Mouse (Mus musculus): ENCODE measurements at regions not wholly inside any gene's neighbourhood (a gene's known extent, or its start where the extent isn't known, plus 50 kb on each side); places are given as distances from the start of the nearest gene placed in this dataset.

DNA sequence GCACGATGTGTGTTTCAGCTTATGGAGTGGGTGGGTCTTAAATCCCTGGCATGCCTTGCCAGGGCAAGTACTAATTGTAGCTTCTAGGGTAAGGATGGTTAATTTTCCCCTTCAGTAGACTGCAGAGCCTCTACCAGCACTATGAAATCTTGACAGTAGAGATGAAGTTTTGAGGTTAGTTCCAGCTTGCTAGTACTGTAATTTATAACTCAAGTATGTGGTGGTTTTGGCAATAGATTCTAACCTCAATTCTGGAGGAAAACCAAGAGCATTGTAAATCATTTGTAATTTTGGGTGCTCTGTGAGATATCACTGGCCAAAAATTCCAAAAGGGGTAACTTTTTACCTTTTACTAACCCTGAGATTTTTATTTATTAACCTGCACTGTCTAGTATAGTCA lies 164.3 kb upstream of the Ednrb start:
- DNase-seq (ENCODE audit: low spot score in 2 of 2), result no peak

DNA sequence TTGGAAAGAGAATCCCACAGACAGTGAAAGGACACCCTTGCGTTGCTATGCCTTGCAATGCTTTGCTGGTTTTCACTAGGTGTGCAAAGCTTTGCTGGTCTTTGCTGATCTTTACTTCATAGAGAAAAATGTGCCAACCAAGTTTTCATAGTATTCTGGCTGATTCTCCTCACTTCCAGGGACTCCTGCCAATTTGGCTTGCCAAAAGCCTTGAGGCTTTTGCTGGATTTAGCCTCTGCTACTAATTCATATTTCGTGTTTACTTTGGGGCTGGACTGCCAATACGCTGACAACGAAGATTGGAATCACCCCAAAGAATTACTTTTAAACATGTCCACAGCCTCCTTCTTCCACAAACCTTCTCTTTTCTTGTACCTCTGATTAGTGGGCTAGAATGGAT lies 162.2 kb upstream of the Ednrb start:
- no peak for DNase-seq (ENCODE audit: low spot score in 2 of 2)

DNA sequence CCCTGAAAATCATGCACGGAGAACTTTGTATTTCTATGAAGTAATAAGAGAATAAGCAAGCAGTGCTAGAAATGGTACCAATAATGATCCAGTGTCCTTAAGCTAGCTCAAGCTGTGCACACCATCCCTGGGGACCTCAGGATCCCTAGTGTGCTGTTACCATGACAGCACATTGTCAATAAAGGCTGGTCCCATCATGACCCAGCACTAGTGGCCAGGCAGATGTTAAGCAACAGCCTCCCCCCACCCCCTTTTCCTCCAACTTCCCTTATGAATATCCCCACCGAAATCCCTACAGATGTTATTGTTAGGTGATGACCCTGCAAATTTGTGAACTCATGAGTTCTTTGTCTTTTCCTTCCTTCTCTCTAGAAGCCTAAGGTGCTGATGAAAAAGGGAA lies 160.9 kb upstream of the Ednrb start:
- DNase-seq (ENCODE audit: low spot score in 2 of 2), result no peak

DNA sequence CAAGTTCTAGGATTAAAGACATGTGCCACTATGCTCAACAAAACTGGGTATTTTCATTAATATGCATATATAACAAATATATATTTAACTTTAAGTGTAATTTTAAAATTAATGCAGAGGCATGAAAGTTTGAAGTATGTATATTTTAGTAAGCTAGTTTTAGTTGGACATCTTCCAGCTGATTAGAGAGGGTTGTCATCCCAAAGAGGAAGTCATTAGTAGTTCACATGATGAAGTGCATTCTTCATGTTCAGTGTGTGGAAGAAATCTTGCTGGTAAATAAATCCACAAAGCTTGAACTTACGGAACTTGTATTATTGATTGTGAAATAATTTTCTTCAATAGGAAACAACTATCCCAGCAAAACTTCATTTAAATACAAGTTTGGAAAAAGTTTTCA lies 158.2 kb upstream of the Ednrb start:
- no peak for DNase-seq (ENCODE audit: low spot score in 2 of 2)

DNA sequence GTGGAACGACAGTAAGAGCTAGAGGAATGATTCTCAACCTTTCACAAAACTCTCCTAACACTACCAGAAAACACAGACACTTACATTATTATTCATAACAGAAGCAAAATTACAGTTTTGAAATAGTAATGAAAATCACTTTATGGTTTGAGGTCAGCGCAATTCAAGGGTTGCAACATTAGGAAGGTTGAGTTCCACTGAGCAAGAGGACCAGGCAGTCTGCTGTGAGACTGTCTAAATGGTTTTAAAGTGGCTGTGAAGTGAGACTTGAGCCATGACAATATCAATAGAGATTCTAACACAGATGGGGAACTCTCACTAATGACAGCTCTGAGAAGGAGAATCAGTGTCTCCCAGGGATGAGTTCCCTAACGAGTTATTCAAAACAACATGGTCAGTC lies 146.2 kb upstream of the Ednrb start:
- no peak for DNase-seq (ENCODE audit: low spot score in 2 of 2)

DNA sequence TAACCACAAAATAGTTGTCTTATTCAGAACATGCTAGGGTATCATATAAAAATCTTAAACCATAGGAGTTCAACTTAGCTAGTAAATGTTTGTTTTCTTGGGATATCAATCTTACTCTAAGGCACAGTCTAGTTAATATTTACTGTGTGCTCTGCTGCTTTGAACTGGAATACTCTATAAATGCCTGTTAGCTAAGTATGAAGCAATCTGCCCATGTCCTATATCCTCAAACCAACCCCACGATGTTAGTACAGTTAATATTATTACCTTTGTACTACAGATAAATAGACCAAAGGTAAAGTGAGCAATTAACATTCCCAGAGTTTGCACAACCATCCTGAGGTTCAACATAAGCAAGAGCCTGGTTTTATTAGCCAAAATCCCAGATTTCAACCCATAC lies 145.7 kb upstream of the Ednrb start:
- no peak for DNase-seq (ENCODE audit: low spot score in 2 of 2)

DNA sequence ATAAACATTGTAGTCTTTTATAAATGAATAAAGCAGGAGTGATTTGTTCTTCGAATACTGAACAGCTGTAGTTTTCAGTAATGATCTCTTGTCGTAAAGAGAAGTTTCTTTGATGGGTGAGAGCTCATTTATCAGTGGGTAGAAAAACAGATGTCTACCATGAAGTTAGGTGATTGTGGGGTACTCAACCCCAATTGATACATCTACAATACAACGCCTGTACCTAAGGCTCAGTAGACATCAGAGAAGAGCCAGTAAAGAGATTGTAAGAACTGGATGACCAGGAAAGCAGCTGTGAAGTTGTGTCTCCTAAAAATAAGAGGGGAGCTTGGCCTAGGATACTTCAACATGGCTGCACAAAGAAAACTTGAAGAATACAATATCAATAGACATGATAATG lies 143.1 kb upstream of the Ednrb start:
- no peak for DNase-seq (ENCODE audit: low spot score in 2 of 2)

DNA sequence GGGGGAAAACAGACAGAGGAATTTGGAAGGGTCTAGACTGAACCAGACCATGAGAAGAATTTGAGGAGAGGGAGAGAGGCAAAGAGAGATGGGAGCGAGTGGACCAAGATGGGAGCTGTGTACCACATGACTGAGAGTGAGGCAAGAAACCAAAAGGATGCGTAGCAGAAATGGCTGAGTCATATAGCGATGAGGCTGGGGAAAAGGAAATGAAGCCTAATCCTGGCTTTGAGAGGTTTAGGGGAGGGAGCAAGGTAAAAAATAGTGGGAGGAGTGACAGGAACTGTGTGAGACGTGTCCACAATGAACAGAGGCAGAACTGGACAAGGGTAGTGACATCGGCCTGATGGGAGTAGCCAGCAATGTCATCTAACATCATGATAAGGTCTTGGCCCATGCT lies 140.1 kb upstream of the Ednrb start:
- DNase-seq (ENCODE audit: low spot score in 2 of 2), result no peak

DNA sequence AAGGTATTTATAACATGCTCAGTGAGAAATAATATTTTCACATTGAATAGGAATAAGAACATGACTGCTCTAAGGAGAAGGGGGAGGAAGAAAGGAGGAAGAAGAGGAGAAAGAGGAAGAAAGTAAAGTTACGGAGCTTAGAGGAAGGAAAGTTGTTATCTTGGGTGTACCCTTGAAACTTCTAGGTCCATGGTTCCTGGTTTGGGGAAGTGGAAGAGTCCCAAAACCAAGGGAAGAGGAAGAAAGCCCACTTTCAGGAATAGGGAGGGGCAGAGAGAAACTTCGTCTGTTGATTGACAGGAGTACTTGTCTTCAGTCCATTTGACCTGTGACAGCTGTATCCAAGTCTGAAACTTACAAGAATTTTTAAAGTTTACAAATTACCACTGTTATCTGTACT lies 134.6 kb upstream of the Ednrb start:
- DNase-seq (ENCODE audit: low spot score in 2 of 2), result no peak

DNA sequence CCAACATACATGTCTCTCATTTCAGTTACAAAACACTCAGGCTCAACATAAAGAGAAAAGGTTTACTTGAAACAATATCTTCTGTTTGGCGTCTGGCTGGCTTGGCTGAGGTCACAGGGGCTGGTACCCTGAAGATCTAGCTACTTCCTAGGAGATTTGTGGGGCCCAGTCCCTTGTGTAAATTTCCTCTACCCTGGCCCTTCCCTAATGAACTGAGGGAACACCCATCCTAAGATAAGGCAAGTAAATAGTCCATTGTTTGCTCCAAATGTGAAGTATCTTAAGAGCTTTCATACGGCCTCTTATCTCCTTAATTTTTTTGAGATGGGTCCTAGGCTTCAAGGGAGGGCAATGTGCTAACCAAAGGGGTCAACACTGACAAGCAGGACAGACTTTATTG lies 133.6 kb upstream of the Ednrb start:
- DNase-seq (ENCODE audit: low spot score in 2 of 2), result no peak

DNA sequence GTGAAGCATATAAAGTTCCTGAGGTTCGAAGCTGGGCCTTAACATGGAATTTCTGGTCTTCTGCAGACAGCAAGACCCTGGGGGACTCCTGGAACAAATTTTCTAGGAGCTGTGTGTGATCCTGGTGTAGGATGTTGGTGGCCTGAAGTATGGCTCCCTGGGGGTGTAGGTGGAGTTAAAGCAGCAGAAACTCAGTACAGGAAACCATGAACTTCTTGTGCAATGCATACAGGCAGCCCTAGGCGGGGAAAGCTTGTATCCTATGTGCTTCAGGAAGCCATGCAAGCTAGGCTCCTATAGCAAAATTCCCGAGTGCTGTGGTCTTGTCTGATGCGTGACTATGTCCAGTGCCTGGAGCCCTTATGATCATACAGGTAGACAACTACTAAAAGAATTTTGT lies 129.8 kb upstream of the Ednrb start:
- no peak for DNase-seq (ENCODE audit: low spot score in 2 of 2)

DNA sequence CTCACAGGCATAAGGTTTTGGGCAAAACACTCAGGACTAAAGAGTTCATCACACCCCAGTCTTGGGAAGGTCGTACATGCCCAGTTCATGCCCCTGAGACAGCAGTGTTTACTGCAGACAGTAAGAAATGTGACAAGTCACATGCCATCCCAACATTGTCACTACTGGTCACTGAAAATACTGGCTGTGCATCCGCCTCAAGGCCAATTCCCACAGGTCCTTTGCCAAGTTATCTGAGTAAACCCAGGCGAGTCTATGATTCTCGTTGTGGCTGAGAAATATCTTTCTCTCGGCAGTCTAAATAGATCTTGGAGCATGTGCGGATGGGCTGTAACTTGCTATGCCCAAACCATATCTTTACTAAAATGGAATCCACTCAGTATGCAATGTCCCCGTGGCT lies 128.9 kb upstream of the Ednrb start:
- no peak for DNase-seq (ENCODE audit: low spot score in 2 of 2)

DNA sequence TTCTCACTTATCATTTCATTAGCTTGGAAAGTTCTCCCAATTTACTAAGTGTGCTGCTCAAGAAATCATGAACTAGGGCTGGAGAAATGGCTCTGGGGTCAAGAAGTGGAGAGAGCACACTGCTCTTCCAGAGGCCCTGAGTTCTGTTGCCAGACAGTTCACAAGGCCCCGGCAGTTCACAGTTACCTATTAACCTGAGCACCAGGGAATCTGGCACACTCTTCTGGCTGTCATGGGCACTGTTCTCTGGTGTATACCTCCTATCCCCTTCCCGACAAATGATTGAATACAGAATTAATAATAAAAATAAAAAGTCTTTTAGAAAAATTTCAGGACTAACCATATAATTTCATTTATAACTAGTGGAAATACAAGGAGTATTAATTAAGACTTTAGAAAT lies 125.1 kb upstream of the Ednrb start:
- no peak for DNase-seq (ENCODE audit: low spot score in 2 of 2)

DNA sequence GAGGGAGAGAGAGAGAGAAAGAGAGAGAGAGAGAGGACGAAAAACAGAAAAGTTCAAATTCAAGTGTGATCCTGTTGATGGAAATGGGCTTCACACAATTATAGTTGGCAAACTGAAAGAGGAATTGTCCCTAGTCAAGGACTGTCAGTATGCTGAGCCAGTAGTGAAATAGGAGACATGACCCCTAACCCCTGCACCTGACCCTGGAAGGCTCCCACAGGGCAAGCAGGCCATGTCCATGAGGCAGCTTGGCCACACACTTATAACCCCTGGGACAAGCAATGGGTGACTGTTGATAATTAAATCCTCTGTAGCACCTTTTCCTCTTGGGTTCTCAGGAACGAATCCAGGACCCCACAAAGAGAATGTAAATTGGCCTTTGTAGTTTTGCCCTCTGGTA lies 122.1 kb upstream of the Ednrb start:
- no peak for DNase-seq (ENCODE audit: low spot score in 2 of 2)

DNA sequence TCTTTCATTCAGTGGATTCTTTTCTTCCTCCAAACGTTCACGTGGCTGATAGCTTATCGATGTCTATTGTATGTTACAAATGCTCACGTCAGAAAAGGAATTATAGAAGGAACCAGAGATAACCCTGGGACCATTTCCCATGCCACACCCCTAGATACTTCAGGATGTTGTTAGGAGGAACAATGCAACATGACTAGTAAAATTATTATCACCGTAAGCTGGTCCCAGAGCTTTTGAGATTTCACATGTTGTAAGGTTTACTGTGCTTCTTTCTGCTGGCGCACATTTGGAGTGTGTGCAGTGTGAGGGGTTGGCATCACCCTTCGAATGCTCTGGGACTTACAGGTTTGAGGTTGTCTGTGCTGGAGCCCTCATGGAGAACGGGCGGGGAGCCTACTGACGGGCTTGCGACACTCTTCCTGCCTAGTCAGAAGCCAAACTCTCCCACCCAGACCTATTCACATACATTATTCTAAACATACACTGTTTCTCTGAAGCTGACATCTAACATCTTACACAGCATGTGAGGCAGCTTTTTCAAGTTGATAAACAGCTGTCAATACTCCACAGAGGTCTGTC lies 118.2 kb upstream of the Ednrb start:
- DNase-seq (ENCODE audit: low spot score in 2 of 2), result no peak

DNA sequence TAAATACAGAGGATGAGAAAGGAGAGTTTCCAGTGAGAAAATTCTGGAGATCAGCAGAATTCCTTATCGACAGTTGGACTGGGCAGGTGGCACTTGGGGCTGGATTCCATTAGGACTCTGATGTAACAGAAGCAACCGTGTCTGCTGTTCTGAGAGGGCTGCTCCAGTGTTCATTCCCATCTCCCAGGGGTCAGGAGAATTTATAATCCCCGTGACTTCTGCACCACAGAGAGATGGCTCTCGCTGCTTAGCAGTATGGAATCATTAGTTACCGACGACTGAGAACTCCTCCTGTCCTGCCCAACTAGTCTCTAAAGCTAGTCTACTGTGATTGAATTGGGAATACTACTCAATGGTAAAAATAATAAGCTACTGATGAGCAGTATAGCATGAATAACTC lies 107.7 kb upstream of the Ednrb start:
- DNase-seq (ENCODE audit: low spot score in 2 of 2), result no peak

DNA sequence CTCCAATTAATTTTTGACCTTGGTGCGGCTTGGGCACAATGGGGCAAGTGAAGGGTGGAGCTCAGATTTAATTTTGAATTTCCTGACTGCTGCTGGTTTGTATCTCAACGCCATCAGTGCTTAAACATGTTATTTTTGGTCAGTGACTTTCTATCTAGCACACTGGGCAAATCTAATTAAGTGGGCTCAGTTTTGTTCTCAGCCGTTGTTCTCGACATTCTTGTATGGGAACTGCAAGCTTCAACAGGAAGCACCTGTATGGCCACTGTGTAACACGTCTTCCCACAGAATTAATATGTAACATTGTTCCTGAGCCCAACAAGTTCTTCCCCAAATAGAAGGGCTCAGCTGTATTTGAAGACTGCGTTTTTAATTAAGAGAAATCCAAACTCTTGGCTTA lies 105.7 kb upstream of the Ednrb start:
- DNase-seq (ENCODE audit: low spot score in 2 of 2), result no peak

DNA sequence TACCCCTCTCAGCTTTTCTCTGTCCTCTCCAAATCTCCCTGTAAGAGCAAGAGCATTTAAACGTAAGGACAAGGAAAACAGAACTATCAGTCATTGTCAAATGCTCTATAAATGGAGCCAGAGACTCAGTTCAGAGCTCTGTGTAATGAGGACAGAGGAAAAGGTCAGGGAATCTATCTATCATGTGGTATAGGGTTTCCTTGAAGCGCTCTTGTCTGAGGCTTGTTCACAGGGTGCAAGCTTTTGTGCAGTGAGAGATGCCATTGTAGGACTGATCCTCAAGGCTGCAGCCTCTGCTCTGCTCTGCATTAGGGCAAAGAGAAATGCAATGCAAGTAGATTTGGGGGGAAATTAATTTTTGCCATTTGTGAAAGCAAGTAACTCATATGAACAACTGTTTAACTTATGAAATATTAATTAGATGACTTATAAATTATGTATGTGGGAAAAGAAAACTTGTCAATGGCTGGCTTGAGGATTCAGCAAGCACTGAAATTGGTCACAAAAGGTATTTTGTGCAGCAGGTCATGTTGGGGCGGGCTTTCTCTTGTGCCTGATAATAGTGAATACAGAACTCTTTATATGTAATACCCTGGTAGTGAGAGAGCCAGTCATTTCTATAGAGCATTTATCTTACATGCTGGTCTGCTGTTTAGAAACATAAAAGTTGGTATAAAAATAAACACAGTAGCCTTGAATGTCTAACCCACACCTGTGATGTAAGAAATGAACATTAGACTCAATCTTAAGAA lies 104.0 kb upstream of the Ednrb start:
- DNase-seq (ENCODE audit: low spot score in 2 of 2), result no peak

DNA sequence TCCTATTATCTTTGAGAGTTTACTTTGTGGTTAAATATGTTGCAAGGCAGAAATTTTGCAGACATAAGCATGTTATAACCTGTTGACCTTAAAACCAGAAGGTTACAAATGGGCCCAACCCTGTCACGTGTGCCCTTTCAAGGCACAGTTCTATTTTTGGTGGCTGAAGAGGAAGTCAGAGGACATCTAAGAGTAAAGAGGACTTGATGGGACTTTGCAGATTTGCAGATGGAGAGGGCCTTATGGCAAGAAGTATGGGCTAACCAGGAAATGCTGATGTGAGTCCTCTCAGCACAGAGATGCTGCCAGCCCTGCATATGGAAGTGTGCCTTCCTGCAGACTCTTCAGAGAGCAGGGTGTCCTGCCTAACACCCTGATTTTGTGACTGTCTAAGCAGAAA lies 101.6 kb upstream of the Ednrb start:
- no peak for DNase-seq (ENCODE audit: low spot score in 2 of 2)

DNA sequence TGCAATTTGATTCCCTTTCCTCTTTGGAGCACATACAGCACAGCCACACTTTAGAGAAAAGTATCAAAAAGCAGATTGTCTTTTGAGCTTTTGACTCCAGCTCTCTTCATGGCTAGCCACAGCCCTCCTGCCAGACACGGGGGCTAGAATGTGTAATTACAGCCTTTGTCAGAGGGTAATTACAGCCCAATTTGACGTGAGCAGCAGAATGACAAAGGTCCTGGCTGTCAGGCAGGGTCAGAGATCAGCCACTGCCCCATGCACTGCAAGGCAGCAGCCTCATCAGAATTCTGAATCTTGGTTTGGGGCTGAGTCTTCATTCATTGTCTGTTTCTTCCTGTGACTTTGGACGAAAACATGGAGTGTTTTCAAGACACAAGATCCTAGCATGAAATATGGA lies 95.7 kb upstream of the Ednrb start:
- DNase-seq (ENCODE audit: low spot score in 2 of 2), result no peak

DNA sequence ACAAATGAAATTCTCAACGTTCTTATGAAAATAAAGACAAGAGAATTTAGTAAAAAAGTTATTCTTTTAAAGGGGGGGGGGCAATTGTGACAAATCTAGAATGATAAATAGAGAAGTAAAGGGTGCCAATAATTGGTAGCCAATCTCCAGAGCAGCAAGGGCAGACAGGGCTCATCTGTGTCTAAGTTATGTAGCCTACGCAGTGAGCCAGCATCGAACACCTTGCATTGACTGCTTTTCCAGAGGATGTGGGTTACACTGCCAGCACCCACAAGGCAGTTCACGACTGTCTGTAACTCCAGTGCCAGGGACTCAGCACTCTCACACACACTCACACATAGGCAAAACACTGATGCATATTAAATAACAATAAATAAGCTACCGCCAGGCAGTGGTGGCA lies 94.7 kb upstream of the Ednrb start:
- no peak for DNase-seq (ENCODE audit: low spot score in 2 of 2)

DNA sequence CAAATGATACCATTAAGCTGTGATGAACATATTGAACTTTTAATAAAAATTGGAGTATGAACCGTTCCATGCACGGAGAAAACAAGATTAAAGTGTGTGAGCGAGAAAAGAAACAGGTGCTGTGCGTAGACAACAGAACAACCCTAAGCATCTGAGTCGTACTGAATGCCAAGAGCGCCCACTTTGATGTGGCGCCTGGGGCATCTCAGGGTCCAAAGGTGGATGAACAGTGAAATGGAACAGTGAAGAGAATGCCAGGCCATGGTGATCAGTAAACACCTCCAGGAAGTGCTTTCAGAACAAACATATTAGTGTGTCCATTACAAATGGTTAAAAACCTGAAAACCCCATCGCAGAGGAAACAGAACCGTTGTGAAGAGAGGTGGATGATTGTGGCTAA lies 94.0 kb upstream of the Ednrb start:
- DNase-seq (ENCODE audit: low spot score in 2 of 2), result no peak

DNA sequence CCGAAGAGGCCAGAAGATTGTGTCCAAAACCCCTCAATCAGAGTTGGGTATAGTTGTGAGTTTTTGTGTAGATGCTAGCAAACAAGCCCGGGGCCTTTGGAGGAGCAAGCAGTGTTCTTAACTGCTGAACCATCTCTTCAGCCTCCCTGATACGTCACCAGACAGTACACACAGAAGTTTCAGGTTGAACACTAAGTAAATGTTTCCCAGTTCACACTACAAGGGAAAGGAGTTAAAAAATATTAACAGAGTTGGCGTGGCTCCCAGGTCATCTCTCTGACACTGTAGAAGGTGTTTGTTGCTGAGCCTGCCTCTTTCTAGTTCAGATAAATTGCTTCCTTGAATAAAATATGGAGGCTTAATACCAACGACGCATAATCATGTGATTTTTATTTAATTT lies 93.5 kb upstream of the Ednrb start:
- no peak for DNase-seq (ENCODE audit: low spot score in 2 of 2)

DNA sequence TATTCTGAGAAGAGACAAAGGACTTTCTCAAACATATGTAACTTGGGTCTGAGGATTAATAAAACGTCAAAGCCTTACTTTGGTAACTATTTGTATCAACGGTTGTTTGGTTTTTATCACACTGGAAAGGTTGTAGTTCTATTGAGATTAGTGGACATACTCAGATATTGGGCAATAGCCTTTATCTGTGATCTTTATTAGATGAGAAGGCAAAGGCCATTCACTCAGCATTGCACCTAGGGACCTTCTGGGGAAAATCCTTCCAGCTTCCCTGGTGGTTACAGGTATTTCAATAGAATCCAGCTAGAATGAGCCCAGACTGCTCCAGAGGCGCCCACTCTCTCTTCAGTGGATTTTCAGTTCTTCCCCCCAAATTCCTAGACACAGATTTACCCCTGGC lies 89.6 kb upstream of the Ednrb start:
- DNase-seq (ENCODE audit: low spot score in 2 of 2), result no peak
